Mouse (Mus musculus) heart, embryonic 14.5 days (tissue): ENCODE measurements around the gene Catspere2. TPM values are rescaled to one million over a fixed set of nuclear protein-coding genes. Genes with fewer than 3 reads are reported as not detected.
"Not testable (repeated sequence)": the region's sequence is repeated elsewhere in the genome, so short reads cannot be mapped to it uniquely, and the experiment has no call there.

Experiments
- ATAC-seq: fragments of 200-750 bp; cut with Nextera tagmentation; 2 replicates; pipeline ENCODE4 v1.8.0; 2017; ENCODE audit warnings: low read depth, moderate TSS enrichment; ENCODE audit not compliant: insufficient number of reproducible peaks, insufficient read depth, low FRiP score
- H3K27ac ChIP-seq, 2 experiments: fragments of 200-500 bp in 1 of 2; fragments of 300-500 bp in 1 of 2; sonication (generic) in 1 of 2; replicated peaks in 1 of 2; 2 replicates each; pipeline ENCODE4 v1.5.1; 2012 to 2014; ENCODE audit warnings: low read depth in 2 of 2, low read length in 2 of 2, control low read depth in 1 of 2, mild to moderate bottlenecking in 1 of 2, mixed read lengths in 1 of 2; ENCODE audit not compliant: control insufficient read depth in 1 of 2, insufficient read depth in 1 of 2
- H3K27me3 ChIP-seq: fragments of 300-500 bp; sonication (generic); 2 replicates; pipeline ENCODE4 v1.6.1; 2014; ENCODE audit warnings: mild to moderate bottlenecking, low read length, control low read depth; ENCODE audit not compliant: control insufficient read depth, insufficient read depth
- H3K36me3 ChIP-seq: fragments of 300-500 bp; sonication (generic); 2 replicates; pipeline ENCODE4 v1.6.1; 2014; ENCODE audit warnings: mild to moderate bottlenecking, control low read depth, low read length, mixed read lengths; ENCODE audit not compliant: control insufficient read depth, insufficient read depth
- H3K4me1 ChIP-seq, 2 experiments: fragments of 200-500 bp in 1 of 2; fragments of 300-500 bp in 1 of 2; sonication (generic) in 1 of 2; 2 replicates each; pipeline ENCODE4 v1.6.1; 2012 to 2014; ENCODE audit warnings: low read length in 2 of 2, control low read depth in 1 of 2, mixed read lengths in 1 of 2; ENCODE audit not compliant: control insufficient read depth in 2 of 2, insufficient read depth in 2 of 2
- H3K4me2 ChIP-seq: fragments of 300-500 bp; sonication (generic); 2 replicates; pipeline ENCODE4 v1.6.1; 2014; ENCODE audit warnings: mild to moderate bottlenecking, low read length
- H3K4me3 ChIP-seq, 2 experiments: fragments of 200-500 bp in 1 of 2; fragments of 300-500 bp in 1 of 2; sonication (generic) in 1 of 2; 2 replicates each; pipeline ENCODE4 v1.5.1; 2012 to 2014; ENCODE audit warnings: low read length in 2 of 2, mild to moderate bottlenecking in 2 of 2, control low read depth in 1 of 2, low read depth in 1 of 2, moderate library complexity in 1 of 2; ENCODE audit not compliant: control insufficient read depth in 1 of 2, insufficient read depth in 1 of 2
- H3K9ac ChIP-seq: fragments of 300-500 bp; sonication (generic); 2 replicates; pipeline ENCODE4 v1.6.1; 2014; ENCODE audit warnings: mild to moderate bottlenecking, low read length
- H3K9me3 ChIP-seq: fragments of 300-500 bp; sonication (generic); 2 replicates; pipeline ENCODE4 v1.6.1; 2016; ENCODE audit warnings: low read length, control low read depth; ENCODE audit not compliant: control insufficient read depth
- WGBS: fragments of 180-500 bp; shearing (Covaris S2); extraction: QIAGEN DNeasy Blood & Tissue Kit; methylation state at CpG from one replicate; pipeline ENCODE4 v1.1.7; 2014; 5-methylcytosine and 5-hydroxymethylcytosine counted together
- polyA plus RNA-seq: library from polyadenylated mRNA; unstranded; fragments of >200 nt; fragmentation: Nextera tagmentation; extraction: Ambion mirVana; gene quantifications from 2 replicates; pipeline ENCODE4 v1.2.1, GENCODE M21; 2014

Catspere2 gene
- polyA plus RNA-seq, 1 experiment from 2014 or later: 0.26 TPM

GRCm38 (mm10) chr1:178108514-178108913, 125.3 kb downstream of the Catspere2 start:
- not testable (repeated sequence) for H3K36me3 ChIP-seq, H3K27me3 ChIP-seq, H3K9ac ChIP-seq, H3K9me3 ChIP-seq, H3K4me3 ChIP-seq, ATAC-seq, H3K27ac ChIP-seq, H3K4me1 ChIP-seq, H3K4me2 ChIP-seq
- 57% methylated on average over 1 of the region's 1 CpGs for WGBS

- ATAC-seq: not testable (repeated sequence)
Observed at GRCm38 (mm10) chr1:178122236-178122635, 139.0 kb downstream of the Catspere2 start.

GRCm38 (mm10) chr1:178134288-178134687, 151.1 kb downstream of the Catspere2 start:
- ATAC-seq: no peak
- 90% methylated on average over 12 of the region's 12 CpGs for WGBS
- no peaks in the 10 kb centered on the region for H3K27me3 ChIP-seq

More at GRCm38 (mm10) chr1:178122236-178122635, 139.0 kb downstream of the Catspere2 start:
- H3K36me3 ChIP-seq, H3K9me3 ChIP-seq, H3K4me3 ChIP-seq, H3K4me1 ChIP-seq, H3K9ac ChIP-seq, H3K4me2 ChIP-seq, H3K27ac ChIP-seq, H3K27me3 ChIP-seq: not testable (repeated sequence)
- 11% methylated on average over 2 of the region's 2 CpGs for WGBS

GRCm38 (mm10) chr1:178146513-178146912, 163.3 kb downstream of the Catspere2 start:
- WGBS: 0% methylated on average over 1 of the region's 2 CpGs
- H3K4me3 ChIP-seq, H3K9ac ChIP-seq, H3K4me1 ChIP-seq, H3K27me3 ChIP-seq, H3K27ac ChIP-seq, ATAC-seq, H3K36me3 ChIP-seq, H3K9me3 ChIP-seq, H3K4me2 ChIP-seq: not testable (repeated sequence)

More at GRCm38 (mm10) chr1:178134288-178134687, 151.1 kb downstream of the Catspere2 start:
- H3K9me3 ChIP-seq: no peaks in the 10 kb centered on the region
- no peak overlapping the region for H3K4me3 ChIP-seq
- H3K9ac ChIP-seq: no peak overlapping the region
- no peaks in the 10 kb centered on the region for H3K4me1 ChIP-seq
- no peaks in the 10 kb centered on the region for H3K36me3 ChIP-seq
- H3K27ac ChIP-seq: no peak overlapping the region
- no peak overlapping the region for H3K4me2 ChIP-seq

GRCm38 (mm10) chr1:178146915-178147314, 163.7 kb downstream of the Catspere2 start:
- H3K27ac ChIP-seq, ATAC-seq, H3K9ac ChIP-seq, H3K27me3 ChIP-seq, H3K9me3 ChIP-seq, H3K4me3 ChIP-seq, H3K4me2 ChIP-seq, H3K4me1 ChIP-seq, H3K36me3 ChIP-seq: not testable (repeated sequence)
- WGBS: 69% methylated on average over 3 of the region's 4 CpGs

- WGBS: 87% methylated on average over 2 of the region's 2 CpGs
- H3K4me3 ChIP-seq: no peak overlapping the region
- no peaks in the 10 kb centered on the region; a peak in 1 of 4 replicates for H3K4me1 ChIP-seq
- H3K9ac ChIP-seq: no peak overlapping the region
- no peaks in the 10 kb centered on the region for H3K9me3 ChIP-seq
- no peaks in the 10 kb centered on the region for H3K36me3 ChIP-seq
- no peaks in the 10 kb centered on the region for H3K27me3 ChIP-seq
- H3K4me2 ChIP-seq: no peak overlapping the region
- H3K27ac ChIP-seq: no peak overlapping the region
- ATAC-seq: no peak
Observed at GRCm38 (mm10) chr1:178182251-178182650, 199.0 kb downstream of the Catspere2 start.

GRCm38 (mm10) chr1:178185591-178185990, 202.4 kb downstream of the Catspere2 start:
- no peaks in the 10 kb centered on the region for H3K9me3 ChIP-seq
- H3K4me3 ChIP-seq: no peak overlapping the region
- no peak overlapping the region for H3K4me2 ChIP-seq
- H3K27ac ChIP-seq: no peak overlapping the region
- H3K27me3 ChIP-seq: no peaks in the 10 kb centered on the region
- ATAC-seq: no peak
- no peak overlapping the region for H3K9ac ChIP-seq
- H3K36me3 ChIP-seq: no peaks in the 10 kb centered on the region
- H3K4me1 ChIP-seq: peaks cover 0 to 12% of the 10 kb centered on the region in 2 experiments; a peak in 2 of 4 replicates

- H3K36me3 ChIP-seq, H3K27me3 ChIP-seq, H3K9me3 ChIP-seq: not testable (repeated sequence)
- Histone ChIP-seq H3K4me3 (peak within 1 kb of the TSS; percentile 64 to 90), H3K4me1 (peaks cover 0 to 19% of the 10 kb centered on the region in 2 experiments; a peak in 2 of 4 replicates), H3K4me2 (peak within 1 kb of the TSS; percentile 81), H3K9ac (peak within 1 kb of the TSS; percentile 73), H3K27ac (peak within 1 kb of the TSS; percentile 81 to 82)
- peak; percentile 100 for ATAC-seq
- under 1% methylated on average over 34 of the region's 37 CpGs for WGBS
Observed at GRCm38 (mm10) chr1:178187216-178187791, 204.1 kb downstream of the Catspere2 start, which contains the start of gene Desi2. TSS of gene Desi2 (plus strand) at chr1:178187417.
